In genomic region chr19:43530921-43531320, GRCm38 (mm10) we compare ENCODE assay signal across 9 mouse cellular contexts. TPM values are rescaled to one million over a fixed set of nuclear protein-coding genes. Genes with fewer than 3 reads are reported as not detected.
A peak's percentile ranks its signal among the peaks of the same experiment; 100 is the strongest.
DNase-seq lines count a peak whose midpoint lies in the region; ATAC-seq and TF ChIP-seq lines count a peak whose summit lies in the region.
"Had no signal": no experiment of that assay in that cellular context is flagged by ENCODE, and none has a peak within 500 bp of the region (broad histone marks: within the 10 kb centered on the region; RNA-seq: fewer than 3 reads in every experiment).

No protein-coding gene starts in this region.

- no peaks in the 10 kb centered on the region for H3K9me3 ChIP-seq in hindbrain, embryonic 16.5 days (ENCODE audit: control insufficient read depth, low read length)
- H3K9me3 ChIP-seq in hindbrain, embryonic 14.5 days (ENCODE audit: control insufficient read depth, low read length) = no peaks in the 10 kb centered on the region
- H3K9me3 ChIP-seq: liver, embryonic 13.5 days had no signal

- H3K4me2 ChIP-seq in hindbrain, embryonic 16.5 days (ENCODE audit: low read length) = 0 out of 2 replicates have a peak overlapping the region, but pooled peaks have one; percentile 17
- no peak overlapping the region for H3K4me2 ChIP-seq in hindbrain, embryonic 14.5 days (replicated peaks)

- DNase-seq in hindbrain, embryonic 14.5 days (ENCODE audit: low spot score) = no peak
- peak; percentile 90 for DNase-seq in CD4-positive, CD25-positive, alpha-beta regulatory T cell, adult 2 months (ENCODE audit: low read depth, low spot score)
- peak; percentile 89 for DNase-seq in induced T-regulatory cell, adult 2 months (ENCODE audit: low read depth)
- peak; percentile 41 for DNase-seq in thymus, adult 2 months
- DNase-seq in urinary bladder, adult 18-20 months (ENCODE audit: low spot score in 2 of 2) = no peak
- no peak for DNase-seq in retina, postnatal 1 day
- no peak for DNase-seq in spleen, postnatal 4 days (ENCODE audit: low spot score in 2 of 2)

- TF ChIP-seq CTCF in thymus, adult 2 months (IDR thresholded peaks at IDR 0.05; ENCODE audit: borderline replicate concordance, control insufficient read depth, extremely low read depth, insufficient read depth, low read length, poor library complexity) = no peak

- 30% methylated on average over 12 of the region's 12 CpGs for WGBS in hindbrain, embryonic 16.5 days
- WGBS in hindbrain, embryonic 14.5 days = 33% methylated on average over 12 of the region's 12 CpGs
- WGBS in thymus, adult 2 months = 8% methylated on average over 12 of the region's 12 CpGs

- no peak overlapping the region for H3K9ac ChIP-seq in hindbrain, embryonic 16.5 days (ENCODE audit: low read depth, low read length)
- H3K9ac ChIP-seq in hindbrain, embryonic 14.5 days = no peak overlapping the region
- H3K9ac ChIP-seq: liver, embryonic 13.5 days had no signal

- no peaks in the 10 kb centered on the region for H3K4me1 ChIP-seq in hindbrain, embryonic 16.5 days (ENCODE audit: control insufficient read depth, insufficient read depth, low read depth, low read length)
- no peaks in the 10 kb centered on the region for H3K4me1 ChIP-seq in hindbrain, embryonic 14.5 days (replicated peaks; ENCODE audit: control insufficient read depth, insufficient read depth, low read length)
- peaks cover 10% of the 10 kb centered on the region for H3K4me1 ChIP-seq in thymus, adult 2 months (replicated peaks; ENCODE audit: control insufficient read depth, insufficient read depth, low read length)
- H3K4me1 ChIP-seq: liver, embryonic 13.5 days had no signal

- no peaks in the 10 kb centered on the region for H3K27me3 ChIP-seq in hindbrain, embryonic 16.5 days (replicated peaks; ENCODE audit: control insufficient read depth, insufficient read depth, low read length)
- no peaks in the 10 kb centered on the region for H3K27me3 ChIP-seq in hindbrain, embryonic 14.5 days (ENCODE audit: control insufficient read depth, insufficient read depth, low read length)
- H3K27me3 ChIP-seq in thymus, adult 2 months (ENCODE audit: control insufficient read depth, insufficient read depth, low read length) = no peaks in the 10 kb centered on the region

- no peak for TF ChIP-seq POLR2A in thymus, adult 2 months (IDR thresholded peaks at IDR 0.05; ENCODE audit: control insufficient read depth, extremely low read depth, insufficient read depth, low read length, poor library complexity)

- H3K27ac ChIP-seq in hindbrain, embryonic 16.5 days (ENCODE audit: low read depth, low read length) = no peak overlapping the region
- H3K27ac ChIP-seq in hindbrain, embryonic 14.5 days = no peak overlapping the region
- no peak overlapping the region for H3K27ac ChIP-seq in thymus, adult 2 months (ENCODE audit: control insufficient read depth, insufficient read depth, low read length)
- H3K27ac ChIP-seq: liver, embryonic 13.5 days had no signal

- no peaks in the 10 kb centered on the region for H3K36me3 ChIP-seq in hindbrain, embryonic 16.5 days (ENCODE audit: control insufficient read depth, insufficient read depth, low read length)
- no peaks in the 10 kb centered on the region for H3K36me3 ChIP-seq in hindbrain, embryonic 14.5 days (replicated peaks; ENCODE audit: control insufficient read depth, insufficient read depth)
- H3K36me3 ChIP-seq in thymus, adult 2 months (ENCODE audit: control insufficient read depth, insufficient read depth, low read length) = no peaks in the 10 kb centered on the region
- H3K36me3 ChIP-seq: liver, embryonic 13.5 days had no signal

- no peak overlapping the region for H3K4me3 ChIP-seq in hindbrain, embryonic 16.5 days (ENCODE audit: low read length)
- H3K4me3 ChIP-seq in hindbrain, embryonic 14.5 days (replicated peaks; ENCODE audit: low read length) = no peak overlapping the region
- H3K4me3 ChIP-seq in thymus, adult 2 months (ENCODE audit: control insufficient read depth, insufficient read depth, low read length) = no peak overlapping the region
- H3K4me3 ChIP-seq: liver, embryonic 13.5 days had no signal

- ATAC-seq in hindbrain, embryonic 16.5 days = no peak
- ATAC-seq in hindbrain, embryonic 14.5 days (ENCODE audit: low FRiP score) = no peak

RNA-seq across cellular contexts. Expression of gene Got1, which starts 6.5 kb away (rescaled TPM):
- polyA plus RNA-seq in hindbrain, embryonic 16.5 days (2015; fragmentation: Nextera tagmentation; extraction: Ambion mirVana) = 124 and 140 TPM in 2 replicates
- polyA plus RNA-seq in hindbrain, embryonic 14.5 days (2014; fragmentation: Nextera tagmentation; extraction: Ambion mirVana) = 81.7 and 91.6 TPM in 2 replicates
- 27.8 and 41.4 TPM in 2 replicates for polyA plus RNA-seq in thymus, adult 2 months (2012; rRNA removed)

Comparison
In these comparisons a context has a peak if more than half of its experiments do, and no peak if none do; other contexts are left out.
1. DNase-seq: peak in CD4-positive, CD25-positive, alpha-beta regulatory T cell, adult 2 months (single experiment), induced T-regulatory cell, adult 2 months (single experiment) and thymus, adult 2 months (single experiment); none in hindbrain, embryonic 14.5 days (single experiment), urinary bladder, adult 18-20 months (0 of 2), retina, postnatal 1 day (single experiment) and spleen, postnatal 4 days (0 of 2).